Mouse (Mus musculus) embryonic facial prominence, embryonic 11.5 days (tissue): ENCODE results near the gene Stxbp1. TPM values are rescaled to one million over a fixed set of nuclear protein-coding genes. Genes with fewer than 3 reads are reported as not detected.

Source experiments
- polyA plus RNA-seq: library from polyadenylated mRNA; unstranded; fragments of >200 nt; fragmentation: Nextera tagmentation; extraction: Ambion mirVana; gene quantifications from 2 replicates; pipeline ENCODE4 v1.2.1, GENCODE M21; 2014

Stxbp1 gene
- polyA plus RNA-seq, 1 experiment from 2014 or later: 22.0 TPM

Other genes starting within 250 kb of the Stxbp1 start
- 6.3 and 6.8 TPM in 2 replicates for gene St6galnac6, start 247.5 kb downstream of the Stxbp1 start, polyA plus RNA-seq
- 13.7 and 16.6 TPM in 2 replicates for gene Ak1, start 225.5 kb downstream of the Stxbp1 start, polyA plus RNA-seq
- 19.2 and 22.6 TPM in 2 replicates for gene Eng, start 200.7 kb downstream of the Stxbp1 start, polyA plus RNA-seq
- gene Fpgs, start 143.1 kb downstream of the Stxbp1 start, polyA plus RNA-seq: 15.6 and 16.3 TPM in 2 replicates
- 79.2 and 89.8 TPM in 2 replicates for gene Cdk9, start 134.2 kb downstream of the Stxbp1 start, polyA plus RNA-seq
- 21.1 and 22.2 TPM in 2 replicates for gene Sh2d3c, start 126.2 kb downstream of the Stxbp1 start, polyA plus RNA-seq
- gene 6330409D20Rik, start 106.2 kb downstream of the Stxbp1 start, polyA plus RNA-seq: 0.31 and 0.75 TPM in 2 replicates
- 47.8 and 54.3 TPM in 2 replicates for gene Tor2a, start 90.0 kb downstream of the Stxbp1 start, polyA plus RNA-seq
- 0.24 TPM in 1 of 2 replicates, not detected in the other for gene Ttc16, start 71.6 kb downstream of the Stxbp1 start, polyA plus RNA-seq
- gene Ptrh1, start 71.5 kb downstream of the Stxbp1 start, polyA plus RNA-seq: 3.8 and 5.7 TPM in 2 replicates
- 0.21 TPM in 1 of 2 replicates, not detected in the other for gene Cfap157, start 62.8 kb downstream of the Stxbp1 start, polyA plus RNA-seq
- 13.7 and 15.9 TPM in 2 replicates for gene Fam129b, start 28.9 kb upstream of the Stxbp1 start, polyA plus RNA-seq
- gene Rpl12, start 114.3 kb upstream of the Stxbp1 start, polyA plus RNA-seq: 162 and 191 TPM in 2 replicates
- gene Lrsam1, start 114.4 kb upstream of the Stxbp1 start, polyA plus RNA-seq: 5.2 and 6.5 TPM in 2 replicates
- gene Slc2a8, start 134.8 kb upstream of the Stxbp1 start, polyA plus RNA-seq: 10.1 and 10.8 TPM in 2 replicates